Mouse (Mus musculus) mouse trophoblast stem cell (cell line): Measurements from ENCODE around the gene Zbtb39.

Source experiments
- in situ Hi-C, 2 experiments: fragments of 300-500 bp; cut with MseI, MboI; formaldehyde crosslinking; loops; 2 replicates in 1 of 2; 3 replicates in 1 of 2; pipeline ENCODE4 v1.15.1; 2025

The Zbtb39 gene

GRCm38 (mm10) chr10:127739083-127739660 is at the start of gene Zbtb39:
Gene Zbtb39, plus strand, starts transcription at chr10:127739538.
- in situ Hi-C loops, result loop anchor here in 1 of 2 experiments (5.0 kb wide), 1 partner anchor 198 kb away; no protein-coding TSS in a partner anchor

GRCm38 (mm10) chr10:127691053-127691452 is 48.3 kb upstream of the Zbtb39 start:
- in situ Hi-C loops, result loop anchor here in 1 of 2 experiments (5.0 kb wide), 1 partner anchor 36 kb away; no protein-coding TSS in a partner anchor

GRCm38 (mm10) chr10:127694636-127695035 is 44.7 kb upstream of the Zbtb39 start:
- in situ Hi-C loops, result loop anchor here (5.0 kb wide), 2 partner anchors 33 to 38 kb away; no protein-coding TSS in a partner anchor

- in situ Hi-C loops, result loop anchor here in 1 of 2 experiments (5.0 kb wide), 1 partner anchor 37 kb away; no protein-coding TSS in a partner anchor
Measured at GRCm38 (mm10) chr10:127695775-127696174, 43.6 kb upstream of the Zbtb39 start.

GRCm38 (mm10) chr10:127698966-127699365 is 40.4 kb upstream of the Zbtb39 start:
- in situ Hi-C loops, result loop anchor here in 1 of 2 experiments (5.0 kb wide), 1 partner anchor 33 kb away; no protein-coding TSS in a partner anchor

GRCm38 (mm10) chr10:127703299-127703698 is 36.0 kb upstream of the Zbtb39 start:
- in situ Hi-C loops, result no loop called here

GRCm38 (mm10) chr10:127704293-127704692 is 35.0 kb upstream of the Zbtb39 start:
- in situ Hi-C loops, result no loop called here

- in situ Hi-C loops, result no loop called here
Measured at GRCm38 (mm10) chr10:127704766-127705220, 34.5 kb upstream of the Zbtb39 start, which contains the start of gene Myo1a. Gene Myo1a, plus strand, starts transcription at chr10:127705170.

- in situ Hi-C loops, result no loop called here
Measured at GRCm38 (mm10) chr10:127705783-127706182, 33.6 kb upstream of the Zbtb39 start.

- in situ Hi-C loops, result no loop called here
Measured at GRCm38 (mm10) chr10:127707721-127708120, 31.6 kb upstream of the Zbtb39 start.

- in situ Hi-C loops, result no loop called here
Measured at GRCm38 (mm10) chr10:127708850-127709370, 30.4 kb upstream of the Zbtb39 start.

GRCm38 (mm10) chr10:127710331-127710730 is 29.0 kb upstream of the Zbtb39 start:
- in situ Hi-C loops, result no loop called here

GRCm38 (mm10) chr10:127712736-127713135 is 26.6 kb upstream of the Zbtb39 start:
- in situ Hi-C loops, result no loop called here

GRCm38 (mm10) chr10:127721671-127722418 is 17.5 kb upstream of the Zbtb39 start:
- in situ Hi-C loops, result no loop called here

- in situ Hi-C loops, result no loop called here
Measured at GRCm38 (mm10) chr10:127724178-127724577, 15.2 kb upstream of the Zbtb39 start, which contains the start of gene Tac2. Gene Tac2, plus strand, starts transcription at chr10:127724478.

GRCm38 (mm10) chr10:127725136-127725535 is 14.2 kb upstream of the Zbtb39 start:
- in situ Hi-C loops, result loop anchor here in 1 of 2 experiments (5.0 kb wide), 1 partner anchor 33 kb away; no protein-coding TSS in a partner anchor

- in situ Hi-C loops, result loop anchor here in 1 of 2 experiments (5.0 kb wide), 1 partner anchor 36 kb away; no protein-coding TSS in a partner anchor
Measured at GRCm38 (mm10) chr10:127728437-127728836, 10.9 kb upstream of the Zbtb39 start.

- in situ Hi-C loops, result loop anchor here in 1 of 2 experiments (5.0 kb wide), 2 partner anchors 33 to 88 kb away; partner anchors contain the start of gene Stat6
Measured at GRCm38 (mm10) chr10:127730285-127730932, 8.9 kb upstream of the Zbtb39 start.

- in situ Hi-C loops, result loop anchor here in 1 of 2 experiments (5.0 kb wide), 2 partner anchors 34 to 89 kb away; partner anchors contain the start of gene Stat6
Measured at GRCm38 (mm10) chr10:127730933-127731310, 8.4 kb upstream of the Zbtb39 start.

- in situ Hi-C loops, result loop anchor here in 1 of 2 experiments (5.0 kb wide), 2 partner anchors 34 to 89 kb away; partner anchors contain the start of gene Stat6
Measured at GRCm38 (mm10) chr10:127731397-127731796, 7.9 kb upstream of the Zbtb39 start.

GRCm38 (mm10) chr10:127734434-127734833 is 4.9 kb upstream of the Zbtb39 start:
- in situ Hi-C loops, result loop anchor here in 1 of 2 experiments (5.0 kb wide), 2 partner anchors 37 to 92 kb away; partner anchors contain the start of gene Stat6
